Mouse (Mus musculus): Measurements from ENCODE around the gene Zc3h12a.

DNA sequence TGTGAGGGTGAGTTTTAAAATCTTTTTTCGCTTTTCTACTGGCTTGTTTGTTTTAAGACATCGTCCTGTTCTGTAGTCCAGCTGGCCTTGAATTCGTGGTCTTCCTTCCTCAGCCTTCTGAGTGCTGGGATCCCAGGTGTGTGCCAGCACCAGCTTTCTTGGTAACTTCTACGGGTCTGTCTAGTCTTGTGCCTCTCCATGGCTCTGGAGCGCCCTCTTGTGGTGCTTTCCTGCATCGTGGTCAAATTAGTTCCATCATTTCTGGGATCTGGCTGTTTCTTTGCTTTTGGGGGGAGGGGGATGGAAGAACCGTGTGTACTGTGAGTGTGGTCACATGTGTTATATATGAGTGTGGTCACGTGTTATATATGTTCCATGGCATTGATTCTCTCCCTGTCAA, 28.2 kb downstream of the Zc3h12a start:
- peak; percentile 83 for TF ChIP-seq RAD21 (IDR thresholded peaks at IDR 0.05; ENCODE audit: low read depth, low read length)
- peak; percentile 31; the same call in 1 of the 2 replicates for TF ChIP-seq MAX (IDR thresholded peaks at IDR 0.05; ENCODE audit: low read length)
